Mouse (Mus musculus): ENCODE data around the gene Fkbp2.

DNA sequence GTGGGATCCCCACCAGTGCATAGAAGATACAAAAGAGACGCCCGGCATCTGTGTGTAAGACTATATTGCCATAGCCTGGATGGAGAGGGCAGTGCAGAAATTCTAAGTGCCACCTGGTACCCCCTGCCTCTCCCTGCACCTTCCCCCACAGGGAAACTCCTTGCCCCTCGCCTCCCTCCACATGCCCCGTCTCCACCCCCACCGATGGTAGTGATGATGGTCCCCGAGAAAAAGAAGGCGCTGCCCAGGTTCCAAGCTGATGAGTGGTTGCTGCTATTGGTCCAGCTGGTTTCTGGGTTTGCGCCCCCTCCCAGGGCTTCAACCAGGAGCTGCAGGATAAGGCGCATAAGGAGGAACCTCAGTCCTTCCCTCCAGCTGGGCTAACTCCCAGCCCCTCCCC is 52.2 kb downstream of the Fkbp2 start:
- TF ChIP-seq USF1 (IDR thresholded peaks at IDR 0.05; ENCODE audit: low read depth) (no peak), POLR2A (IDR thresholded peaks at IDR 0.05; ENCODE audit: insufficient read length, low read depth) (no peak), SRF (IDR thresholded peaks at IDR 0.05; ENCODE audit: control insufficient read depth, insufficient read length, low read depth) (no peak), TCF3 (IDR thresholded peaks at IDR 0.05; ENCODE audit: insufficient read length, low read depth) (no peak), TCF12 (IDR thresholded peaks at IDR 0.05; ENCODE audit: insufficient read depth, poor library complexity, severe bottlenecking) (no peak), MYOD1 (IDR thresholded peaks at IDR 0.05; ENCODE audit: control insufficient read depth in 1 of 3, insufficient read length in 2 of 3, low read depth in 2 of 3) (no peak)

Data from myocyte (in vitro differentiated cells).